Mouse (Mus musculus) embryonic facial prominence, embryonic 14.5 days (tissue): ENCODE measurements at regions not wholly inside any gene's neighbourhood (a gene's known extent, or its start where the extent isn't known, plus 50 kb on each side); places are given as distances from the start of the nearest gene placed in this dataset.

Experiments
- ATAC-seq: fragments of 200-750 bp; cut with Nextera tagmentation; 2 replicates; pipeline ENCODE4 v1.8.0; 2017; ENCODE audit warnings: low read depth, moderate number of reproducible peaks, moderate TSS enrichment
- DNase-seq: peaks from one replicate; pipeline ENCODE4 v3.0.0-alpha.2; 2015; ENCODE audit warnings: low spot score
- H3K27ac ChIP-seq: fragments of 300-500 bp; sonication (generic); replicated peaks from 2 replicates; pipeline ENCODE4 v1.5.1; 2014; ENCODE audit warnings: low read depth, mild to moderate bottlenecking, low read length, moderate library complexity
- H3K27me3 ChIP-seq: fragments of 300-500 bp; sonication (generic); replicated peaks from 2 replicates; pipeline ENCODE4 v1.6.1; 2014; ENCODE audit warnings: low read length; ENCODE audit not compliant: control insufficient read depth, insufficient read depth
- H3K36me3 ChIP-seq: fragments of 300-500 bp; sonication (generic); 2 replicates; pipeline ENCODE4 v1.6.1; 2014; ENCODE audit warnings: low read length, mixed read lengths; ENCODE audit not compliant: control insufficient read depth, insufficient read depth
- H3K4me1 ChIP-seq: fragments of 300-500 bp; sonication (generic); 2 replicates; pipeline ENCODE4 v1.6.1; 2014; ENCODE audit warnings: antibody characterized with exemption, low read length; ENCODE audit not compliant: control insufficient read depth, insufficient read depth
- H3K4me2 ChIP-seq: fragments of 300-500 bp; sonication (generic); 2 replicates; pipeline ENCODE4 v1.6.1; 2014; ENCODE audit warnings: low read depth, mild to moderate bottlenecking, low read length, moderate library complexity, mixed read lengths
- H3K4me3 ChIP-seq: fragments of 300-500 bp; sonication (generic); 2 replicates; pipeline ENCODE4 v1.5.1; 2014; ENCODE audit warnings: low read depth, mild to moderate bottlenecking, low read length
- H3K9ac ChIP-seq: fragments of 300-500 bp; sonication (generic); 2 replicates; pipeline ENCODE4 v1.6.1; 2014; ENCODE audit warnings: low read depth, mild to moderate bottlenecking, low read length, moderate library complexity, mixed read lengths
- H3K9me3 ChIP-seq: fragments of 300-500 bp; sonication (generic); 2 replicates; pipeline ENCODE4 v1.6.1; 2016; ENCODE audit warnings: low read length; ENCODE audit not compliant: control insufficient read depth
- WGBS: fragments of 180-500 bp; shearing (Covaris S2); extraction: QIAGEN DNeasy Blood & Tissue Kit; methylation state at CpG from one replicate; pipeline ENCODE4 v1.1.7; 2014; 5-methylcytosine and 5-hydroxymethylcytosine counted together

DNA sequence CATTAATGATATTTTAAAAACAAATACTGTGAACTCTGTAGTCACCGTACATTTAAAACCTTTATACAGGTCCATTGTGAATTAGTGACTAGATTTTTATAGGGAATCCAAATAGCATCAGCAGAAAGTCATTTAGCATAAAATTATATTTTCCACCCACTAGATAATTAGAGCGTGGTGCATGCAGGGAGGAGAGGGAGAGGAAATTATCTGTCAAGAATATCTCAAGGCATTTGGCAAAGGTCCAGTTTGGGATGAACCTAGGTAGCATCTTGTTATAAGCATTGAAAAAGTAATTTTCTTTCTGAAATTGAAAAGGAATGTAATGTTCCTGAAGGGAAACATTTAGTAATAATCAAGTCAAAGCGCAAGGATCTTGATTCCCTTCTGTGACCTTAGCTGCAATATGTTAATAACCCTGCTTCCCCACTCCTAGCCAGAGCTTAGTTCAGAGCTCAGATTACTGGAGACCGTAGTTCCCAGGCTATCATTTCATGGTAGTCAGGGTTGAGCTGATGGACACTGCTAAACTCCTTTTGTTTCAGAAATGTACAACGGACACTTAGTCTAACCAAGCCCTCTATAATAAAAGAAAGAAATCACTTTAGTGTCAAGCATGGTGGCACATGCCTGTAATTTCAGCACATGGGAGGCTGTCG, 200.8 kb upstream of the Slc39a10 start:
- Histone ChIP-seq H3K9me3 (no peaks in the 10 kb centered on the region), H3K27ac (no peak overlapping the region), H3K27me3 (no peaks in the 10 kb centered on the region), H3K4me2 (no peak overlapping the region), H3K36me3 (no peaks in the 10 kb centered on the region), H3K4me1 (no peaks in the 10 kb centered on the region), H3K4me3 (no peak overlapping the region), H3K9ac (no peak overlapping the region)
- ATAC-seq (no peak), DNase-seq (peak; percentile 59)
- 43% methylated on average over 6 of the region's 6 CpGs for WGBS

DNA sequence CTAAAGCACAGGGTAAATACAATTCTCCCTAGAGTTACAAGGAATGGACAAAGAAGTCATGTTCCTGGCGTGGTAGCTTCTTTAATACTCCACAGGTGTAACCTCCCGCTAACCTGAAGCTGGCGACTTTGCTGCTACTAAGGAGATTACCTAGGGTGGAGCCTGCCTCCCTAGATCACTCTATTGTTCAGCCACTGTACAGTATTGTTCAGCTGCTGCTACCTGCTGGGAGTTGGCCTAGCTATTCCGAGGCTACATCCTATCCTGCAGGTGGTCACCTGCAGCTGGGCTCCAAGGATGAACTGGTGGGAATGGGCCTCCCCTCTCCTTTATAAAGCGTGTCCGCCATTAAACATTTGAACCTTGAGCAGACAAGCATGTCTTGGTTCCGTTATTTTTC, 183.8 kb upstream of the Slc39a10 start:
- Histone ChIP-seq H3K27me3 (no peaks in the 10 kb centered on the region), H3K9me3 (peaks cover 10% of the 10 kb centered on the region), H3K9ac (no peak overlapping the region), H3K27ac (no peak overlapping the region), H3K4me3 (no peak overlapping the region), H3K4me1 (no peaks in the 10 kb centered on the region), H3K36me3 (no peaks in the 10 kb centered on the region), H3K4me2 (no peak overlapping the region)
- DNase-seq (no peak), ATAC-seq (no peak)
- WGBS, result 82% methylated on average over 7 of the region's 7 CpGs

DNA sequence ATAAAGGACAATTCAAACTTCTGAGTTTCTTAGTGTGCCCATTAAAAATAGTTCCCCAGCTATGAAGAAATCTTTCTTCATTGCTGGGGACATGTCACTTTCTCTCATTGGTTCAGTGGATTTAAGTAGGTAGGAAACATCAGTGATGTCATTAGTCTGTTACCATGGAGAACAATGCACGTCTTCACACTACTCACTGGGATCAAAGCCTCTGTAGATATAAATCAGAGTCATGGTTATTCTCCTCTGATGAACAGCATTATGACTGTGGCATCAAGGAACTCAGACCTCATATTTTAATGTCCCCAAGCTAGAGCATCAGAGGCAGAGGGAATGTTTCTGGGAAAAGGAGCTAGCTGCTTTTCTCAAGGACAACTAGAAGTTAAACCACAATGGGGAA, 165.5 kb upstream of the Slc39a10 start:
- Histone ChIP-seq H3K4me2 (no peak overlapping the region), H3K9me3 (no peaks in the 10 kb centered on the region), H3K27ac (no peak overlapping the region), H3K27me3 (no peaks in the 10 kb centered on the region), H3K4me1 (no peaks in the 10 kb centered on the region), H3K9ac (no peak overlapping the region), H3K36me3 (no peaks in the 10 kb centered on the region), H3K4me3 (no peak overlapping the region)
- ATAC-seq (no peak), DNase-seq (no peak)
- 60% methylated on average over 1 of the region's 1 CpGs for WGBS

DNA sequence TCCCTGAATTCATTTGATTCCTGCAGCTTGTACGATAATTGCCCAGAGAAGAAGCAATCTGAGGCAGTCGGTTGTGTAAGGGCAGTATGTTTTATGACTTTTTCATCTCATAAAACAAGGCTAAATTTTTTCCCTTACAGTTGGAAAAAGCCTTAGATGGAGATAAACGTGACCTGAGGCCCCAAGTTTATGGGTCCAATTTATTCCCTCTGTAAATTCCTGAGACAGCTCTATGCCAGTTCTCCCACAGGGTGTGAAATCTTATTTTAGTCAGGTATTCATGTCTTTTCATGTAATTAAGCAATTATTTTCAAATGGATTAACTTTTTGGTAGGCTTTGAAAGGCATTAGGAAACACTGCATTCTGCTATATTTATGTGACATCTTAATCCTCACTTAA, 164.7 kb upstream of the Slc39a10 start:
- H3K27ac ChIP-seq, result no peak overlapping the region
- no peak overlapping the region for H3K4me3 ChIP-seq
- H3K4me2 ChIP-seq, result no peak overlapping the region
- no peaks in the 10 kb centered on the region for H3K9me3 ChIP-seq
- ATAC-seq (no peak), DNase-seq (no peak)
- WGBS, result 64% methylated on average over 3 of the region's 3 CpGs
- H3K4me1 ChIP-seq, result no peaks in the 10 kb centered on the region
- no peak overlapping the region for H3K9ac ChIP-seq
- H3K36me3 ChIP-seq, result no peaks in the 10 kb centered on the region
- H3K27me3 ChIP-seq, result no peaks in the 10 kb centered on the region

DNA sequence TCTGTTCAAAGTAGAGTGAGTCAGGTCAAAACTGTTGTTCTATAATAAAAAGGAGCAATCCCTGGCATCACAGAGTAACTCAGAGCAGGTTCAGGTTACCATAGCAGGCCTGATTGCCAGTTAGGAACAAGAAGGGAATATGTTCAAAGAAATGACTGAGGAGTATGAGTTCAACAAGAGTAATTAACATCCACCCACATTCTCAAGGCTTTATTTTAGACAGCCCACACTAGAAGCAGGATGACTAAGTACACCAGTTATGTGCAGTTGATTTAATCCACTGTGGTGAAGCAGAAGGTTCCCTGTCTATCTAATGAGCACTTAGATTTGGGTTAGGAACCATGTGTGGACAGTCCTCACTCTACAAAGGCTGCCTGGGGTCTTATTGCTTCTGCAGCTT, 158.5 kb upstream of the Slc39a10 start:
- Histone ChIP-seq H3K4me3 (no peak overlapping the region), H3K4me2 (no peak overlapping the region), H3K27me3 (no peaks in the 10 kb centered on the region), H3K4me1 (no peaks in the 10 kb centered on the region), H3K27ac (no peak overlapping the region), H3K9me3 (no peaks in the 10 kb centered on the region), H3K36me3 (no peaks in the 10 kb centered on the region), H3K9ac (no peak overlapping the region)
- DNase-seq (no peak), ATAC-seq (no peak)

DNA sequence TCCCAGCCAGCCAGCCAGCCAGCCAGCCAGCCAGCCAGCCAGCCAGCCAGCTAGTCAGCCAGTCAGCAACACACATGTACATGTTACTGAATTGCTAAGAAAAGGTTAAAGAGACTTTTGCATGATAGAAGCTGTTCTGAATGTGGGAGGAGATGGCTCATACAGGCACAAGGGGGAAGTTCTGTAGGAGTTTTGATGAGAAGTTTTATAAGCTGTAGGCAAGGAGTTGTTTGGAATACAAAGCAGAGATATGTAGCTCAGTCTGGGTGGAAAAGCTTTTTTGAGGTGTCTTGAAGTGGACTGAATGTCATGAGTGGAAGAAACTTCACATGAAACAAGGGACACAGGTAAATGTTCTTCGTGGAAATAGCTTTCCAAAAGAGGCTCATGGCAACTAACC, 157.8 kb upstream of the Slc39a10 start:
- H3K9me3 ChIP-seq, result no peaks in the 10 kb centered on the region
- H3K4me2 ChIP-seq, result no peak overlapping the region
- H3K4me3 ChIP-seq, result no peak overlapping the region
- no peak overlapping the region for H3K27ac ChIP-seq
- H3K9ac ChIP-seq, result no peak overlapping the region
- ATAC-seq, result no peak
- no peak for DNase-seq
- H3K4me1 ChIP-seq, result no peaks in the 10 kb centered on the region
- H3K27me3 ChIP-seq, result no peaks in the 10 kb centered on the region
- H3K36me3 ChIP-seq, result no peaks in the 10 kb centered on the region
- 89% methylated on average over 1 of the region's 1 CpGs for WGBS

DNA sequence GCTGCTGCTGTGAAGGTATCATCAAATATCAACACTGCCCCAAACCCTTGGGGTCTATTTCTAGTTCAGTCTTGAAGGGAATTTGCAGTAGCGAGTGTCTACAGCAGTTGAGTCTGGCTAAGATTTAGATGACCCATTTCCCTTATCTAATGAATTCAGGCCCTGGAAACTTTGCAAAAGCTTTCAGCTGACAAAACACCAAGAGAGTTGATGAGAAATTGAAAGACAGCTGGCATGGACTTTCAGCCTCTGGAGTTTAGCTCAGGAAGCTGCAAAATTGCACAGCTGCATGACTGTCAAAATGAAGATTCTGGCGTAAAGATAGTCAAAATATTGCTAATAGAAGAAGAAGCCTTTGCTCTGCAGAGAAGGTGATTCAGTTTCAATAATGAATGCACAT, 144.9 kb upstream of the Slc39a10 start:
- Histone ChIP-seq H3K9me3 (no peaks in the 10 kb centered on the region), H3K4me1 (no peaks in the 10 kb centered on the region), H3K27me3 (no peaks in the 10 kb centered on the region), H3K27ac (no peak overlapping the region), H3K4me2 (no peak overlapping the region), H3K4me3 (no peak overlapping the region), H3K36me3 (no peaks in the 10 kb centered on the region), H3K9ac (no peak overlapping the region)
- DNase-seq (peak; percentile 23), ATAC-seq (no peak)
- 45% methylated on average over 2 of the region's 2 CpGs for WGBS

DNA sequence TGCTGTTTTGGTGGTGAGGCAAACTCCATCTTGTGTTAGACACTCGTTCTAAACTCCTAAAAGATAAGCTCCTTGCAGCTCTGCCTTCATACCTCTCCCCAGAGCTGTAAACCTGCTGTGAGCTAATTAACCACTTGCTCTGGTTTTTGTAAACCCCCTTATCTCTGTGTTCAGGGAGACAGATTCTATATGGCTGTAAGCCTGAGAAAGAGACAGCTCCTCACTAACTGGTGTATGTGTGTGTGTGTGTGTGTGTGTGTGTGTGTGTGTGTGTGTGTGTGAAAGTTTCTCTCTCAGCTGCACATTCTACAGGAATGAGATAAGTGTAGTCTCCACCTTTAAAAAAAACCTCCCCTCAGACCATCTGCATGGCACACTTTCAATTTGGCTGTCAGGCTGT, 126.7 kb upstream of the Slc39a10 start:
- no peaks in the 10 kb centered on the region for H3K4me1 ChIP-seq
- no peak overlapping the region for H3K4me3 ChIP-seq
- no peaks in the 10 kb centered on the region for H3K36me3 ChIP-seq
- H3K27me3 ChIP-seq, result no peaks in the 10 kb centered on the region
- H3K9ac ChIP-seq, result no peak overlapping the region
- H3K9me3 ChIP-seq, result no peaks in the 10 kb centered on the region
- no peak for ATAC-seq
- DNase-seq, result no peak
- H3K4me2 ChIP-seq, result no peak overlapping the region
- WGBS, result 11% methylated on average over 1 of the region's 1 CpGs
- no peak overlapping the region for H3K27ac ChIP-seq

DNA sequence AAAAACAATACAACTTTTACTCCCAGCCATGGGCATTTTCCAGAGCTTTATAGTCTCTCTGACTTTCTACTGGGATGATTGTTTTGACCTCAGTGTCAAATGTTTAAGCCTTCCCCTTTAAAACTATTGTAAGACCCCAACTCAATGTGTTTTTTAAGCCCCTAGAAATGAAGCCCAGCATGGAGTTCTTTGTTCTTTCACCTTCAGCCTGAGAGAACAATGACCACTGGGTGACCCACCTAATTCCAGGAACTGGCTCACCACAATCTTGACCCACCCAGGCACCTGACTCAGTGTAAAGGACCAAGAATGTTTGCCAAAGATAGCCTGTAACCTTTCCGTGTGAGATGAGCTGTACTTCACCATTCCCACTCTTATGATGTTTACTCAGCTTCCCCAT, 121.9 kb upstream of the Slc39a10 start:
- H3K27ac ChIP-seq, result no peak overlapping the region
- ATAC-seq (no peak), DNase-seq (no peak)
- H3K9ac ChIP-seq, result no peak overlapping the region
- H3K27me3 ChIP-seq, result no peaks in the 10 kb centered on the region
- H3K9me3 ChIP-seq, result no peaks in the 10 kb centered on the region
- H3K4me3 ChIP-seq, result no peak overlapping the region
- WGBS, result 95% methylated on average over 1 of the region's 1 CpGs
- H3K4me1 ChIP-seq, result no peaks in the 10 kb centered on the region
- H3K36me3 ChIP-seq, result no peaks in the 10 kb centered on the region
- H3K4me2 ChIP-seq, result no peak overlapping the region
